Mouse (Mus musculus) midbrain, embryonic 11.5 days (tissue): ENCODE measurements at regions not wholly inside any gene's neighbourhood (a gene's known extent, or its start where the extent isn't known, plus 50 kb on each side); places are given as distances from the start of the nearest gene placed in this dataset.
A peak's percentile ranks its signal among the peaks of the same experiment; 100 is the strongest.
"Not testable (repeated sequence)": the region's sequence is repeated elsewhere in the genome, so short reads cannot be mapped to it uniquely, and the experiment has no call there.

Source experiments
- ATAC-seq: fragments of 200-750 bp; cut with Nextera tagmentation; 2 replicates; pipeline ENCODE4 v1.8.0; 2017; ENCODE audit warnings: moderate TSS enrichment, moderate library complexity; ENCODE audit not compliant: low FRiP score
- DNase-seq: peaks from one replicate; pipeline ENCODE4 v3.0.0; 2015; ENCODE audit warnings: low spot score; ENCODE audit errors: missing footprints
- H3K27ac ChIP-seq: fragments of 300-500 bp; sonication (generic); 2 replicates; pipeline ENCODE4 v1.5.1; 2014; ENCODE audit warnings: low read depth, low read length
- H3K27me3 ChIP-seq: fragments of 300-500 bp; sonication (generic); 2 replicates; pipeline ENCODE4 v1.6.1; 2014; ENCODE audit warnings: mild to moderate bottlenecking, low read length, moderate library complexity, mixed read lengths; ENCODE audit not compliant: control insufficient read depth, insufficient read depth
- H3K36me3 ChIP-seq: fragments of 300-500 bp; sonication (generic); 2 replicates; pipeline ENCODE4 v1.6.1; 2014; ENCODE audit warnings: mild to moderate bottlenecking, low read length, moderate library complexity, mixed read lengths; ENCODE audit not compliant: control insufficient read depth, insufficient read depth
- H3K4me1 ChIP-seq: fragments of 300-500 bp; sonication (generic); 2 replicates; pipeline ENCODE4 v1.6.1; 2014; ENCODE audit warnings: low read length; ENCODE audit not compliant: control insufficient read depth, insufficient read depth
- H3K4me2 ChIP-seq: fragments of 300-500 bp; sonication (generic); 2 replicates; pipeline ENCODE4 v1.6.1; 2014; ENCODE audit warnings: mild to moderate bottlenecking, moderate library complexity
- H3K4me3 ChIP-seq: fragments of 300-500 bp; sonication (generic); 2 replicates; pipeline ENCODE4 v1.5.1; 2014; ENCODE audit warnings: low read depth, low read length
- H3K9ac ChIP-seq: fragments of 300-500 bp; sonication (generic); 2 replicates; pipeline ENCODE4 v1.6.1; 2014; ENCODE audit warnings: low read length
- H3K9me3 ChIP-seq: fragments of 300-500 bp; sonication (generic); 2 replicates; pipeline ENCODE4 v1.6.1; 2016; ENCODE audit warnings: low read length; ENCODE audit not compliant: control insufficient read depth
- WGBS: fragments of 180-500 bp; shearing (Covaris S2); extraction: QIAGEN DNeasy Blood & Tissue Kit; methylation state at CpG from one replicate; pipeline ENCODE4 v1.1.7; 2014; 5-methylcytosine and 5-hydroxymethylcytosine counted together

- not testable (repeated sequence) for H3K27ac ChIP-seq, ATAC-seq, H3K36me3 ChIP-seq, H3K4me2 ChIP-seq, H3K27me3 ChIP-seq, H3K9ac ChIP-seq, H3K4me1 ChIP-seq, DNase-seq, H3K9me3 ChIP-seq, H3K4me3 ChIP-seq
These were observed 73.3 kb downstream of the Gm31371 start for GRCm38 (mm10) chr8:19976461-19976860.

GRCm38 (mm10) chr8:19979536-19980345 lies 76.5 kb downstream of the Gm31371 start:
- H3K4me1 ChIP-seq, result no peaks in the 10 kb centered on the region
- WGBS, result 9% methylated on average over 42 of the region's 42 CpGs
- peak overlapping the region; percentile 51 for H3K4me2 ChIP-seq
- H3K9ac ChIP-seq, result peak overlapping the region; percentile 52
- H3K9me3 ChIP-seq, result no peaks in the 10 kb centered on the region; the same call in 1 of the 2 replicates
- peak; percentile 96 for DNase-seq
- peak; percentile 98 for ATAC-seq
- H3K4me3 ChIP-seq, result peak overlapping the region; percentile 29
- H3K27ac ChIP-seq, result no peak overlapping the region
- H3K27me3 ChIP-seq, result no peaks in the 10 kb centered on the region
- H3K36me3 ChIP-seq, result no peaks in the 10 kb centered on the region

GRCm38 (mm10) chr8:19980346-19980726 lies 77.1 kb downstream of the Gm31371 start:
- Histone ChIP-seq H3K9ac (peak overlapping the region; percentile 52), H3K4me2 (peak overlapping the region; percentile 51), H3K4me3 (peak overlapping the region; percentile 29)
- H3K27ac ChIP-seq, H3K27me3 ChIP-seq, H3K9me3 ChIP-seq, DNase-seq, H3K36me3 ChIP-seq, H3K4me1 ChIP-seq: not testable (repeated sequence)
- 27% methylated on average over 26 of the region's 26 CpGs for WGBS
- peak; percentile 16; the same call in 1 of the 2 replicates for ATAC-seq

- H3K27me3 ChIP-seq, H3K9me3 ChIP-seq, ATAC-seq, H3K27ac ChIP-seq, H3K9ac ChIP-seq, H3K4me2 ChIP-seq, H3K4me3 ChIP-seq, H3K4me1 ChIP-seq, DNase-seq, H3K36me3 ChIP-seq: not testable (repeated sequence)
- WGBS, result 78% methylated on average over 3 of the region's 3 CpGs
These were observed 104.9 kb downstream of the Gm31371 start for GRCm38 (mm10) chr8:20008106-20008505.

- ATAC-seq, H3K9ac ChIP-seq, H3K4me2 ChIP-seq, H3K4me3 ChIP-seq, H3K27ac ChIP-seq, DNase-seq, H3K4me1 ChIP-seq, H3K9me3 ChIP-seq, H3K27me3 ChIP-seq, H3K36me3 ChIP-seq: not testable (repeated sequence)
- 78% methylated on average over 8 of the region's 8 CpGs for WGBS
These were observed 107.8 kb downstream of the Gm31371 start for GRCm38 (mm10) chr8:20010947-20011346.

GRCm38 (mm10) chr8:20013278-20013677 lies 110.1 kb downstream of the Gm31371 start:
- H3K9ac ChIP-seq, H3K9me3 ChIP-seq, DNase-seq, H3K4me2 ChIP-seq, H3K27ac ChIP-seq, H3K27me3 ChIP-seq, H3K4me1 ChIP-seq, ATAC-seq, H3K36me3 ChIP-seq, H3K4me3 ChIP-seq: not testable (repeated sequence)
- WGBS, result 82% methylated on average over 7 of the region's 7 CpGs

- not testable (repeated sequence) for H3K4me3 ChIP-seq, DNase-seq, H3K4me2 ChIP-seq, H3K36me3 ChIP-seq, H3K4me1 ChIP-seq, H3K9me3 ChIP-seq, H3K27ac ChIP-seq, H3K9ac ChIP-seq, ATAC-seq, H3K27me3 ChIP-seq
- 82% methylated on average over 5 of the region's 5 CpGs for WGBS
These were observed 111.4 kb downstream of the Gm31371 start for GRCm38 (mm10) chr8:20014451-20015130.

- ATAC-seq, H3K4me3 ChIP-seq, H3K4me1 ChIP-seq, H3K9ac ChIP-seq, H3K27ac ChIP-seq, H3K36me3 ChIP-seq, DNase-seq, H3K27me3 ChIP-seq, H3K9me3 ChIP-seq, H3K4me2 ChIP-seq: not testable (repeated sequence)
- 95% methylated on average over 6 of the region's 6 CpGs for WGBS
These were observed 112.4 kb downstream of the Gm31371 start for GRCm38 (mm10) chr8:20015411-20016081.
